Mouse (Mus musculus): Measurements from ENCODE around the gene Chd4. TPM values are rescaled to one million over a fixed set of nuclear protein-coding genes. Genes with fewer than 3 reads are reported as not detected.
A peak's percentile ranks its signal among the peaks of the same experiment; 100 is the strongest.
"Not testable (repeated sequence)": the region's sequence is repeated elsewhere in the genome, so short reads cannot be mapped to it uniquely, and the experiment has no call there.

Gene Chd4
- polyA plus RNA-seq, 1 experiment from 2014 or later, result 105 TPM

- Histone ChIP-seq H3K4me1 (peaks cover 22% of the 10 kb centered on the region), H3K36me3 (replicated peaks) (peaks cover 13% of the 10 kb centered on the region), H3K27me3 (replicated peaks) (no peaks in the 10 kb centered on the region), H3K9ac (no peak overlapping the region), H3K4me3 (no peak overlapping the region), H3K4me2 (no peak overlapping the region), H3K9me3 (no peaks in the 10 kb centered on the region), H3K27ac (no peak overlapping the region)
- ATAC-seq (replicated peaks), result no peak
- 86% methylated on average over 15 of the region's 15 CpGs for WGBS
Observed at GRCm38 (mm10) chr6:125158944-125159492, 63.2 kb downstream of the Chd4 start.

GRCm38 (mm10) chr6:125159773-125160557, 64.2 kb downstream of the Chd4 start:
- no peak overlapping the region for H3K27ac ChIP-seq
- H3K27me3 ChIP-seq (replicated peaks), result no peaks in the 10 kb centered on the region
- no peak overlapping the region for H3K9ac ChIP-seq
- H3K4me2 ChIP-seq, result no peak overlapping the region
- H3K36me3 ChIP-seq (replicated peaks), result peaks cover 13% of the 10 kb centered on the region
- H3K9me3 ChIP-seq, result no peaks in the 10 kb centered on the region
- H3K4me1 ChIP-seq, result peaks cover 27% of the 10 kb centered on the region
- 81% methylated on average over 7 of the region's 7 CpGs for WGBS
- H3K4me3 ChIP-seq, result no peak overlapping the region
- no peak for ATAC-seq (replicated peaks)

DNA sequence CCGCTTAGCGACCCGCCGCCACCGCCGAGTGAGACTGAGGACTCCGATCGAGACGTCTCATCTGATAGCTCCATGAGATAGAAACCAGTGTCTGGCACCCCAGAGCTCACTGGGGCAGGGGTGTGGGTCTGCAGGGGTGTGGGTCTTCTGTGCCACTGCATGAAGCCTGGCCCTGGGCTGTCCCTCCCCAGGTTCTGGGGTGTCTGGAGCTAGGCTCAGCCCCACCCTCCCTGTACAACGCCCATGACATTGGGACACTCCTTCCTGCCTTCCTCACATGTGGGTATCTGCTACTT, 64.7 kb downstream of the Chd4 start:
- H3K9me3 ChIP-seq, result no peaks in the 10 kb centered on the region
- H3K4me3 ChIP-seq, result no peak overlapping the region
- H3K27me3 ChIP-seq (replicated peaks), result no peaks in the 10 kb centered on the region
- 50% methylated on average over 10 of the region's 10 CpGs for WGBS
- ATAC-seq (replicated peaks), result no peak
- no peak overlapping the region for H3K9ac ChIP-seq
- no peak overlapping the region for H3K4me2 ChIP-seq
- H3K27ac ChIP-seq, result no peak overlapping the region
- H3K36me3 ChIP-seq (replicated peaks), result peaks cover 13% of the 10 kb centered on the region
- H3K4me1 ChIP-seq, result peaks cover 27% of the 10 kb centered on the region

- Histone ChIP-seq H3K4me3 (no peak overlapping the region), H3K27me3 (replicated peaks) (no peaks in the 10 kb centered on the region), H3K4me2 (no peak overlapping the region), H3K36me3 (replicated peaks) (peaks cover 13% of the 10 kb centered on the region), H3K27ac (no peak overlapping the region), H3K4me1 (peaks cover 32% of the 10 kb centered on the region), H3K9me3 (no peaks in the 10 kb centered on the region), H3K9ac (no peak overlapping the region)
- no peak for ATAC-seq (replicated peaks)
- WGBS, result 17% methylated on average over 22 of the region's 22 CpGs
Observed at GRCm38 (mm10) chr6:125160854-125161760, 65.3 kb downstream of the Chd4 start.

- H3K4me1 ChIP-seq, result peaks cover 40% of the 10 kb centered on the region
- 8% methylated on average over 4 of the region's 5 CpGs for WGBS
Observed at GRCm38 (mm10) chr6:125161971-125162370, 66.2 kb downstream of the Chd4 start.

DNA sequence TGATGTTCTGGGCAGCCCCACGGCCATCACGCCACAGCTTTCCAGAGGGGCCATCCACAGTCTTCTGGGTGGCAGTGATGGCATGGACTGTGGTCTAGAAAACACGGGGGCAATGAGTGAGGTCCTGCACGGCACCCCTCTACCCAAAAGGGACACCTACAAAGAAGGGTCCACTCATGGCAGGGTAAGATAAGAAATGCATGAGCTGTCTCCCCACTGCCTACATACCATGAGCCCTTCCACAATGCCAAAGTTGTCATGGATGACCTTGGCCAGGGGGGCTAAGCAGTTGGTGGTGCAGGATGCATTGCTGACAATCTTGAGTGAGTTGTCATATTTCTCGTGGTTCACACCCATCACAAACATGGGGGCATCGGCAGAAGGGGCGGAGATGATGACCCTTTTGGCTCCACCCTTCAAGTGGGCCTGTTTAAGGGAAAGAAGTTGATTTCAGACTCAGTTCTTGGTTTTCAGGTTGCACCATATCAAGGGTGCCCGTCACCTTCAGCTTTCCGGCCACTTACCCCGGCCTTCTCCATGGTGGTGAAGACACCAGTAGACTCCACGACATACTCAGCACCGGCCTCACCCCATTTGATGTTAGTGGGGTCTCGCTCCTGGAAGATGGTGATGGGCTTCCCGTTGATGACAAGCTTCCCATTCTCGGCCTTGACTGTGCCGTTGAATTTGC, 67.0 kb downstream of the Chd4 start:
- not testable (repeated sequence) for H3K27ac ChIP-seq; ATAC-seq (replicated peaks); H3K9me3 ChIP-seq; H3K4me2 ChIP-seq; H3K4me3 ChIP-seq; H3K9ac ChIP-seq; H3K27me3 ChIP-seq (replicated peaks)
- Histone ChIP-seq H3K4me1 (peaks cover 45% of the 10 kb centered on the region), H3K36me3 (replicated peaks) (peaks cover 13% of the 10 kb centered on the region)
- 61% methylated on average over 12 of the region's 16 CpGs for WGBS

More at GRCm38 (mm10) chr6:125161971-125162370, 66.2 kb downstream of the Chd4 start:
- not testable (repeated sequence) for ATAC-seq (replicated peaks); H3K27ac ChIP-seq; H3K4me3 ChIP-seq; H3K4me2 ChIP-seq; H3K27me3 ChIP-seq (replicated peaks); H3K9me3 ChIP-seq; H3K9ac ChIP-seq
- H3K36me3 ChIP-seq (replicated peaks), result peaks cover 13% of the 10 kb centered on the region

DNA sequence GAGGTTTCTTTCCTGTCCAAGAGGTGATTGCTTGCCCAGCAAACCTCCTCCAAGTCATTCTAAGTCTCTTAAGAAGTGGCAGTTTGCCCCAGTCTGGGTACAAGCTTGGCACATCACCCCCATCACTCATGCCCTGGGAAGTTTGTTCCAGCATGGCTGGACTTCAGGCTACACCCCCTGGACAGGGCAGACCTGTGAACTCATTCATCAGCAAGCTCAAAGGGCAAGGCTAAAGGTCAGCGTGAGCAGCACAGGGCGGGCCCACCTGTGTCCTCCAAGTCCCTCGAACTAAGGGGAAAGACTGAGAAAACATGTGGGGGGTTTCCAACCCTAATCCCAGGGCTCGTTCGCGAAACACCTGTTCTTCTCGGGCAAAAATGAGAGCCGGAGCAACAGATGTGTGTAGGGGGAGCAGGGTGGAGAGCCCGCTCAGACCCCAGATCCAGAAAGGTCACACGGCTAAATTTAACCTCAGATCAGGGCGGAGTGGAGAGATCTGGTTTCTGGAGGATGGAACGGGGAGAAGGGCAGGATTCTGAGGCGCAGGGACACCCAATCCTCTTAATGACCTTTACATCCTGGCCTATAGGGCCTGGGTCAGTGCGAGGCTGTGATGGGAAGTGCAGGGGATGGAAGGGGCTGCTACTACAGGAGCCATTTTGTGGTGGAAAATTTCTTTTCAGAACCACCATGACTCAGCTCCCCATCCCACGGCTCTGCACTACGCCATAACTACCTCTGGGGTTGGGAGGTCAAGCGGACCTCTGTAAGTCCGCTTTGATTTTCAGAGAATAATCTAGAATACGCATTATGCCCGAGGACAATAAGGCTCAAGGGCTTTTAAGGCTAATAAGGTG, 68.2 kb downstream of the Chd4 start:
- peak overlapping the region; percentile 89 for H3K4me2 ChIP-seq
- H3K27me3 ChIP-seq (replicated peaks), result no peaks in the 10 kb centered on the region
- peaks cover 45% of the 10 kb centered on the region for H3K4me1 ChIP-seq
- peak overlapping the region; percentile 90 for H3K9ac ChIP-seq
- no peaks in the 10 kb centered on the region for H3K9me3 ChIP-seq
- H3K27ac ChIP-seq, result peak overlapping the region; percentile 92
- WGBS, result 4% methylated on average over 20 of the region's 20 CpGs
- peaks cover 22% of the 10 kb centered on the region for H3K36me3 ChIP-seq (replicated peaks)
- H3K4me3 ChIP-seq, result peak overlapping the region; percentile 94
- ATAC-seq (replicated peaks), result no peak

- H3K4me2 ChIP-seq, result peak overlapping the region; percentile 89
- peak overlapping the region; percentile 94 for H3K4me3 ChIP-seq
- ATAC-seq (replicated peaks), result peak; percentile 53
- H3K9ac ChIP-seq, result peak overlapping the region; percentile 90
- peaks cover 45% of the 10 kb centered on the region for H3K4me1 ChIP-seq
- no peaks in the 10 kb centered on the region for H3K27me3 ChIP-seq (replicated peaks)
- WGBS, result under 1% methylated on average over 39 of the region's 39 CpGs
- no peaks in the 10 kb centered on the region for H3K9me3 ChIP-seq
- peak overlapping the region; percentile 92 for H3K27ac ChIP-seq
- peaks cover 27% of the 10 kb centered on the region for H3K36me3 ChIP-seq (replicated peaks)
Observed at GRCm38 (mm10) chr6:125164672-125165327, 69.0 kb downstream of the Chd4 start.

- Histone ChIP-seq H3K9me3 (no peaks in the 10 kb centered on the region), H3K9ac (peak overlapping the region; percentile 90), H3K4me2 (peak overlapping the region; percentile 89), H3K27ac (peak overlapping the region; percentile 92), H3K4me3 (peak overlapping the region; percentile 94), H3K36me3 (replicated peaks) (peaks cover 29% of the 10 kb centered on the region), H3K4me1 (peaks cover 45% of the 10 kb centered on the region), H3K27me3 (replicated peaks) (no peaks in the 10 kb centered on the region)
- 0% methylated on average over 36 of the region's 36 CpGs for WGBS
- peak; percentile 93 for ATAC-seq (replicated peaks)
Observed at GRCm38 (mm10) chr6:125165328-125165891, 69.6 kb downstream of the Chd4 start.

DNA sequence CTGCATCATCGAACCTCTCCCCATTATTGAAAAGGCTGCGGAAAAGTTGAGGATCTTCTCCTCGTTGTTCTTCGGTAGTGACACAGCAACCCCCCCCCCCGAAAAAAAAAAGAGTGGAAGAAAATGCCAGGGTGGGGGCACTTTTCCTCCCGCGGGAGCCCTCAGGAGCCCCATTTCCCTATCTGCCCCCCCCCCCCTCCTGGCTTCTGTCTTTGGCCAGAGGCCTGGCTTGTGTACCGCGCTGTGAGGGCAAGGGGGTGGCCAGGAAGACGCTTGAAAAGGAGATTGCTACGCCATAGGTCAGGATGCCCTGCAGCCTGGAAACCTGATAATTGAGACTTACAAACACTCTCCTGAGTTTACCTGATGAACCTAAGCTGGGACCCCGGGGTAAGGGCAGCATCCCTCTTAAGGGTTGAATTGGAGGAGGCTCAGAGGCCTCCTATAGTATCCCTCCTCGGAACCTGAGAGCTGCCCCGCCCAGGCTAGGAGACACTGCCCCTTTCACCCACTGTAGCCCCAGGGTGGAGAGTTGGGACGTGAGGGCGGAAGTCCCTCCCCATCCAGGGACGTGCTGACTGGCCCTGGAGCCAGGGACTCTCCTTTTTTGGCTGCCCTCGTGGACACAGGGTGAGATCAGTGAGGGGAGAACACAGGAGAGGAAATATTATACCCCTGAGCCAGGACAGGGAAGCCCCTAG, 70.4 kb downstream of the Chd4 start, which contains the start of gene Gapdh:
Gene Gapdh, minus strand, starts transcription at position 417 of the 701 bp plus-strand sequence.
- Histone ChIP-seq H3K9ac (peak within 1 kb of the TSS; percentile 90), H3K27me3 (replicated peaks) (no peaks in the 10 kb centered on the region), H3K9me3 (no peaks in the 10 kb centered on the region), H3K27ac (peak within 1 kb of the TSS; percentile 92), H3K4me2 (peak within 1 kb of the TSS; percentile 89), H3K36me3 (replicated peaks) (peaks cover 30% of the 10 kb centered on the region), H3K4me1 (peaks cover 42% of the 10 kb centered on the region), H3K4me3 (peak within 1 kb of the TSS; percentile 94)
- ATAC-seq (replicated peaks), result peak; percentile 7
- WGBS, result 2% methylated on average over 18 of the region's 18 CpGs
